ENCODE assay signal across 9 mouse cellular contexts in the genomic region with DNA sequence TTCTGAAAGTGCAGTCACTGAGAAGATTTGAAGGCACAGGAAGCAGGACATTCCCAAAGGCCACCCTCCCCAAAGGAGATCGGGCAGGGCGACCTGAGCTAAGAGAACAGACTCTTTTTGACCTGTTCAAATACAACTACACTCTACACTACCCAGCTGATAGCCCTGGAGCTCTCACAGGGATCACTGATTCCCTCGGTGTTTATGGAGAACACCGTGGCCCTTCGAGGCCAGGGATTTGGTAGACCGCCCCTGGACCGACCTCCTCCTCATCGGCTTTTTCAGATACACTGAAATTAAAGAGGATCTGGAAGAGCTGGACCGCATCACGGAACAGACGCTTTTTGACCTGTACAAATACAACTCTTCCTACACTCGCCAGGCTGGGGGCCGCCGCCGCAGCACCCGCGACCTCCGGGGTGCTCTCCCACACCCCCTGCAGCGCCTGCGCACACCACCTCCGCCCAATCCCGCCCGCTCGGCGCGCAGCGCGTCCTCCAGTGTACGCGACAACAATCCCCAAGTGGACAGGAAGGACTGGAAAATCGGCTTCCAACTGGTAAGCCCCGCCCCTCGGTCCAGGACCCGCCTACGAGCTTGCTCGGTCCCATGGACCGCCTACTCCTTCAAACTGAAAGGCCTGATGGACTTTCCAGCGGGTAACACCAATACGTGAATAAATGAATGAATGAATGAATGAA. TPM values are rescaled to one million over a fixed set of nuclear protein-coding genes. Genes with fewer than 3 reads are reported as not detected.
A peak's percentile ranks its signal among the peaks of the same experiment; 100 is the strongest.
DNase-seq lines count a peak whose midpoint lies in the region; ATAC-seq and TF ChIP-seq lines count a peak whose summit lies in the region.
"Had no signal": no experiment of that assay in that cellular context is flagged by ENCODE, and none has a peak within 500 bp of the region (broad histone marks: within the 10 kb centered on the region; RNA-seq: fewer than 3 reads in every experiment).

No protein-coding gene starts in this region.

- no peak overlapping the region for H3K27ac ChIP-seq in bone marrow, adult 2 months (ENCODE audit: control insufficient read depth, insufficient read depth, low read depth, low read length, poor library complexity)
- peak overlapping the region; percentile 17; the same call in 1 of the 2 replicates for H3K27ac ChIP-seq in embryonic facial prominence, embryonic 14.5 days (replicated peaks; ENCODE audit: low read depth, low read length)
- peak overlapping the region; percentile 87 for H3K27ac ChIP-seq in heart, embryonic 10.5 days
- no peak overlapping the region for H3K27ac ChIP-seq in kidney, embryonic 14.5 days (ENCODE audit: low read depth, low read length)
- peak overlapping the region; percentile 61 for H3K27ac ChIP-seq in limb, embryonic 15.5 days
- H3K27ac ChIP-seq in midbrain, embryonic 15.5 days, result no peak overlapping the region
- H3K27ac ChIP-seq in stomach, embryonic 14.5 days (ENCODE audit: low read length), result no peak overlapping the region

- peak; percentile 90 for DNase-seq in 3134 (ENCODE audit: extremely low read depth, insufficient read length, low spot score)
- DNase-seq in embryonic facial prominence, embryonic 14.5 days (ENCODE audit: low spot score), result peak; percentile 95
- DNase-seq in heart, embryonic 10.5 days (ENCODE audit: low spot score), result peak; percentile 93

- H3K4me2 ChIP-seq in embryonic facial prominence, embryonic 14.5 days (ENCODE audit: low read depth, low read length), result peak overlapping the region; percentile 77
- H3K4me2 ChIP-seq in kidney, embryonic 14.5 days (replicated peaks; ENCODE audit: low read depth, low read length), result peak overlapping the region; percentile 83
- peak overlapping the region; percentile 86 for H3K4me2 ChIP-seq in limb, embryonic 15.5 days
- peak overlapping the region; percentile 91 for H3K4me2 ChIP-seq in midbrain, embryonic 15.5 days
- H3K4me2 ChIP-seq in stomach, embryonic 14.5 days (replicated peaks; ENCODE audit: low read depth, low read length), result peak overlapping the region; percentile 64

- H3K9me3 ChIP-seq in embryonic facial prominence, embryonic 14.5 days (ENCODE audit: control insufficient read depth, low read length), result no peaks in the 10 kb centered on the region
- no peaks in the 10 kb centered on the region for H3K9me3 ChIP-seq in heart, embryonic 10.5 days
- H3K9me3 ChIP-seq in kidney, embryonic 14.5 days (ENCODE audit: control insufficient read depth, low read length), result no peaks in the 10 kb centered on the region
- H3K9me3 ChIP-seq in limb, embryonic 15.5 days, result no peaks in the 10 kb centered on the region
- no peaks in the 10 kb centered on the region for H3K9me3 ChIP-seq in midbrain, embryonic 15.5 days
- no peaks in the 10 kb centered on the region for H3K9me3 ChIP-seq in stomach, embryonic 14.5 days (ENCODE audit: control insufficient read depth, low read depth, low read length)

- WGBS in bone marrow, adult 2 months, result 3% methylated on average over 39 of the region's 39 CpGs
- under 1% methylated on average over 39 of the region's 39 CpGs for WGBS in embryonic facial prominence, embryonic 14.5 days
- under 1% methylated on average over 39 of the region's 39 CpGs for WGBS in heart, embryonic 10.5 days
- WGBS in kidney, embryonic 14.5 days, result under 1% methylated on average over 39 of the region's 39 CpGs
- under 1% methylated on average over 39 of the region's 39 CpGs for WGBS in limb, embryonic 15.5 days
- WGBS in midbrain, embryonic 15.5 days, result 1% methylated on average over 39 of the region's 39 CpGs
- WGBS in stomach, embryonic 14.5 days, result 2% methylated on average over 39 of the region's 39 CpGs

- no peaks in the 10 kb centered on the region for H3K36me3 ChIP-seq in embryonic facial prominence, embryonic 14.5 days (ENCODE audit: control insufficient read depth, insufficient read depth, low read length)
- no peaks in the 10 kb centered on the region for H3K36me3 ChIP-seq in heart, embryonic 10.5 days
- no peaks in the 10 kb centered on the region for H3K36me3 ChIP-seq in kidney, embryonic 14.5 days (ENCODE audit: control insufficient read depth, insufficient read depth, low read length)
- H3K36me3 ChIP-seq in limb, embryonic 15.5 days, result no peaks in the 10 kb centered on the region
- no peaks in the 10 kb centered on the region for H3K36me3 ChIP-seq in midbrain, embryonic 15.5 days (replicated peaks)
- no peaks in the 10 kb centered on the region for H3K36me3 ChIP-seq in stomach, embryonic 14.5 days (ENCODE audit: control insufficient read depth, insufficient read depth, low read length)
- H3K36me3 ChIP-seq: G1E had no signal

- no peaks in the 10 kb centered on the region for H3K27me3 ChIP-seq in embryonic facial prominence, embryonic 14.5 days (replicated peaks; ENCODE audit: control insufficient read depth, insufficient read depth, low read length)
- peaks cover 7% of the 10 kb centered on the region for H3K27me3 ChIP-seq in heart, embryonic 10.5 days (ENCODE audit: insufficient read depth, poor library complexity, severe bottlenecking)
- no peaks in the 10 kb centered on the region for H3K27me3 ChIP-seq in kidney, embryonic 14.5 days (ENCODE audit: control insufficient read depth, insufficient read depth, low read length)
- no peaks in the 10 kb centered on the region for H3K27me3 ChIP-seq in limb, embryonic 15.5 days
- no peaks in the 10 kb centered on the region for H3K27me3 ChIP-seq in midbrain, embryonic 15.5 days (replicated peaks)
- H3K27me3 ChIP-seq in stomach, embryonic 14.5 days (ENCODE audit: control insufficient read depth, insufficient read depth, low read length), result no peaks in the 10 kb centered on the region

- H3K4me3 ChIP-seq in bone marrow, adult 2 months (replicated peaks; ENCODE audit: control insufficient read depth, low read depth, low read length), result peak overlapping the region; percentile 23
- H3K4me3 ChIP-seq in embryonic facial prominence, embryonic 14.5 days (ENCODE audit: low read depth, low read length), result peak overlapping the region; percentile 49
- H3K4me3 ChIP-seq in heart, embryonic 10.5 days, result peak overlapping the region; percentile 67
- H3K4me3 ChIP-seq in kidney, embryonic 14.5 days (ENCODE audit: low read length), result peak overlapping the region; percentile 51
- peak overlapping the region; percentile 55 for H3K4me3 ChIP-seq in limb, embryonic 15.5 days
- H3K4me3 ChIP-seq in midbrain, embryonic 15.5 days, result peak overlapping the region; percentile 54
- H3K4me3 ChIP-seq in stomach, embryonic 14.5 days (ENCODE audit: low read depth, low read length), result peak overlapping the region; percentile 39

- peak; percentile 58; the same call in 1 of the 2 replicates for TF ChIP-seq POLR2A in bone marrow, adult 2 months (IDR thresholded peaks at IDR 0.05; ENCODE audit: borderline replicate concordance, control insufficient read depth, low read depth, low read length)

- peak; percentile 93 for ATAC-seq in embryonic facial prominence, embryonic 14.5 days (ENCODE audit: low read depth)
- ATAC-seq in kidney, embryonic 14.5 days (ENCODE audit: low FRiP score, low TSS enrichment), result peak; percentile 92
- ATAC-seq in limb, embryonic 15.5 days (ENCODE audit: insufficient number of reproducible peaks, low FRiP score, low TSS enrichment, low read depth), result peak; percentile 84
- peak; percentile 91 for ATAC-seq in midbrain, embryonic 15.5 days (replicated peaks)
- peak; percentile 92 for ATAC-seq in stomach, embryonic 14.5 days (ENCODE audit: insufficient number of reproducible peaks, insufficient read depth, low FRiP score, low read depth)

- peak overlapping the region; percentile 63 for H3K9ac ChIP-seq in embryonic facial prominence, embryonic 14.5 days (ENCODE audit: low read depth, low read length)
- H3K9ac ChIP-seq in kidney, embryonic 14.5 days (ENCODE audit: low read depth, low read length), result peak overlapping the region; percentile 66
- H3K9ac ChIP-seq in limb, embryonic 15.5 days, result peak overlapping the region; percentile 67
- H3K9ac ChIP-seq in midbrain, embryonic 15.5 days, result peak overlapping the region; percentile 47
- H3K9ac ChIP-seq in stomach, embryonic 14.5 days (replicated peaks; ENCODE audit: low read depth, low read length), result peak overlapping the region; percentile 28

- peaks cover 2% of the 10 kb centered on the region; the same call in 1 of the 2 replicates for H3K4me1 ChIP-seq in bone marrow, adult 2 months (ENCODE audit: control insufficient read depth, insufficient read depth, low read length)
- H3K4me1 ChIP-seq in embryonic facial prominence, embryonic 14.5 days (ENCODE audit: control insufficient read depth, insufficient read depth, low read length), result peaks cover 16% of the 10 kb centered on the region
- peaks cover 20% of the 10 kb centered on the region for H3K4me1 ChIP-seq in heart, embryonic 10.5 days
- H3K4me1 ChIP-seq in kidney, embryonic 14.5 days (ENCODE audit: control insufficient read depth, insufficient read depth, low read length), result peaks cover 5% of the 10 kb centered on the region; the same call in 1 of the 2 replicates
- H3K4me1 ChIP-seq in limb, embryonic 15.5 days, result peaks cover 11% of the 10 kb centered on the region
- H3K4me1 ChIP-seq in midbrain, embryonic 15.5 days, result peaks cover 8% of the 10 kb centered on the region; the same call in 1 of the 2 replicates
- H3K4me1 ChIP-seq in stomach, embryonic 14.5 days (ENCODE audit: control insufficient read depth, insufficient read depth, low read length), result peaks cover 6% of the 10 kb centered on the region; the same call in 1 of the 2 replicates

- TF ChIP-seq CTCF in bone marrow, adult 2 months (IDR thresholded peaks at IDR 0.05; ENCODE audit: control insufficient read depth, insufficient read depth, low read length), result no peak

RNA-seq across cellular contexts. Expression of a gene that starts 10.3 kb away (rescaled TPM):
- polyA plus RNA-seq in bone marrow, adult 2 months (2011; ENCODE audit: insufficient read depth, insufficient read length, low replicate concordance, missing spikeins), result 1.7 and 5.6 TPM in 2 replicates
- 1.5 and 3.2 TPM in 2 replicates for polyA plus RNA-seq in embryonic facial prominence, embryonic 14.5 days (2014; fragmentation: Nextera tagmentation; extraction: Ambion mirVana)
- 0.65 and 0.98 TPM in 2 replicates for polyA plus RNA-seq in heart, embryonic 10.5 days (2016; fragmentation: Nextera tagmentation; extraction: Ambion mirVana)
- 2.5 and 3.3 TPM in 2 replicates for polyA plus RNA-seq in kidney, embryonic 14.5 days (2014; fragmentation: Nextera tagmentation; extraction: Ambion mirVana)
- 5.2 and 5.3 TPM in 2 replicates for polyA plus RNA-seq in limb, embryonic 15.5 days (2015; fragmentation: Nextera tagmentation; extraction: Ambion mirVana)
- polyA plus RNA-seq in midbrain, embryonic 15.5 days (2015; fragmentation: Nextera tagmentation; extraction: Ambion mirVana), result 0.70 and 0.72 TPM in 2 replicates
- polyA plus RNA-seq in stomach, embryonic 14.5 days (2014; fragmentation: Nextera tagmentation; extraction: Ambion mirVana), result 1.3 and 2.6 TPM in 2 replicates
- polyA plus RNA-seq: G1E had no signal

RNA-seq across cellular contexts. Expression of a gene that starts 17.1 kb away (rescaled TPM):
- polyA plus RNA-seq in bone marrow, adult 2 months (2011; ENCODE audit: insufficient read depth, insufficient read length, low replicate concordance, missing spikeins), result 12.4 and 23.2 TPM in 2 replicates
- 46.4 and 49.0 TPM in 2 replicates for polyA plus RNA-seq in embryonic facial prominence, embryonic 14.5 days (2014; fragmentation: Nextera tagmentation; extraction: Ambion mirVana)
- polyA plus RNA-seq in heart, embryonic 10.5 days (2016; fragmentation: Nextera tagmentation; extraction: Ambion mirVana), result 37.8 and 40.4 TPM in 2 replicates
- 54.0 and 54.3 TPM in 2 replicates for polyA plus RNA-seq in kidney, embryonic 14.5 days (2014; fragmentation: Nextera tagmentation; extraction: Ambion mirVana)
- polyA plus RNA-seq in limb, embryonic 15.5 days (2015; fragmentation: Nextera tagmentation; extraction: Ambion mirVana), result 47.0 and 50.5 TPM in 2 replicates
- polyA plus RNA-seq in midbrain, embryonic 15.5 days (2015; fragmentation: Nextera tagmentation; extraction: Ambion mirVana), result 14.2 and 16.4 TPM in 2 replicates
- 55.1 and 62.6 TPM in 2 replicates for polyA plus RNA-seq in stomach, embryonic 14.5 days (2014; fragmentation: Nextera tagmentation; extraction: Ambion mirVana)
- polyA plus RNA-seq: G1E had no signal

RNA-seq across cellular contexts. Expression of a gene that starts 18.4 kb away (rescaled TPM):
- 18.4 and 63.5 TPM in 2 replicates for polyA plus RNA-seq in bone marrow, adult 2 months (2011; ENCODE audit: insufficient read depth, insufficient read length, low replicate concordance, missing spikeins)
- 81.8 and 82.6 TPM in 2 replicates for polyA plus RNA-seq in embryonic facial prominence, embryonic 14.5 days (2014; fragmentation: Nextera tagmentation; extraction: Ambion mirVana)
- polyA plus RNA-seq in heart, embryonic 10.5 days (2016; fragmentation: Nextera tagmentation; extraction: Ambion mirVana), result 33.6 and 35.3 TPM in 2 replicates
- polyA plus RNA-seq in kidney, embryonic 14.5 days (2014; fragmentation: Nextera tagmentation; extraction: Ambion mirVana), result 67.1 and 69.3 TPM in 2 replicates
- 95.6 and 98.8 TPM in 2 replicates for polyA plus RNA-seq in limb, embryonic 15.5 days (2015; fragmentation: Nextera tagmentation; extraction: Ambion mirVana)
- 11.6 and 14.6 TPM in 2 replicates for polyA plus RNA-seq in midbrain, embryonic 15.5 days (2015; fragmentation: Nextera tagmentation; extraction: Ambion mirVana)
- 64.2 and 69.9 TPM in 2 replicates for polyA plus RNA-seq in stomach, embryonic 14.5 days (2014; fragmentation: Nextera tagmentation; extraction: Ambion mirVana)

RNA-seq across cellular contexts. Expression of a gene that starts 44.9 kb away (rescaled TPM):
- not detected in 2 replicates for polyA plus RNA-seq in bone marrow, adult 2 months (2011; ENCODE audit: insufficient read depth, insufficient read length, low replicate concordance, missing spikeins)
- 0.22 and 0.45 TPM in 2 replicates for polyA plus RNA-seq in embryonic facial prominence, embryonic 14.5 days (2014; fragmentation: Nextera tagmentation; extraction: Ambion mirVana)
- 0.09 TPM in 1 of 2 replicates, not detected in the other for polyA plus RNA-seq in heart, embryonic 10.5 days (2016; fragmentation: Nextera tagmentation; extraction: Ambion mirVana)
- polyA plus RNA-seq in kidney, embryonic 14.5 days (2014; fragmentation: Nextera tagmentation; extraction: Ambion mirVana), result 0.29 TPM in 1 of 2 replicates, not detected in the other
- polyA plus RNA-seq in limb, embryonic 15.5 days (2015; fragmentation: Nextera tagmentation; extraction: Ambion mirVana), result 0.34 TPM in 1 of 2 replicates, not detected in the other
- not detected in 2 replicates for polyA plus RNA-seq in midbrain, embryonic 15.5 days (2015; fragmentation: Nextera tagmentation; extraction: Ambion mirVana)
- polyA plus RNA-seq in stomach, embryonic 14.5 days (2014; fragmentation: Nextera tagmentation; extraction: Ambion mirVana), result 0.17 TPM in 1 of 2 replicates, not detected in the other
- polyA plus RNA-seq: G1E had no signal

RNA-seq across cellular contexts. Expression of a gene that starts 49.8 kb away (rescaled TPM):
- 0.45 TPM in 1 of 2 replicates, not detected in the other for polyA plus RNA-seq in bone marrow, adult 2 months (2011; ENCODE audit: insufficient read depth, insufficient read length, low replicate concordance, missing spikeins)
- polyA plus RNA-seq in embryonic facial prominence, embryonic 14.5 days (2014; fragmentation: Nextera tagmentation; extraction: Ambion mirVana), result 1.0 and 1.4 TPM in 2 replicates
- 0.20 TPM in 1 of 2 replicates, not detected in the other for polyA plus RNA-seq in heart, embryonic 10.5 days (2016; fragmentation: Nextera tagmentation; extraction: Ambion mirVana)
- polyA plus RNA-seq in kidney, embryonic 14.5 days (2014; fragmentation: Nextera tagmentation; extraction: Ambion mirVana), result 3.8 and 6.1 TPM in 2 replicates
- polyA plus RNA-seq in limb, embryonic 15.5 days (2015; fragmentation: Nextera tagmentation; extraction: Ambion mirVana), result 4.2 and 4.5 TPM in 2 replicates
- 0.23 and 0.32 TPM in 2 replicates for polyA plus RNA-seq in midbrain, embryonic 15.5 days (2015; fragmentation: Nextera tagmentation; extraction: Ambion mirVana)
- polyA plus RNA-seq in stomach, embryonic 14.5 days (2014; fragmentation: Nextera tagmentation; extraction: Ambion mirVana), result 1.7 and 2.1 TPM in 2 replicates
- polyA plus RNA-seq: G1E had no signal

Comparison
In these comparisons a context has a peak if more than half of its experiments do, and no peak if none do; other contexts are left out.
1. H3K27ac ChIP-seq: peak in embryonic facial prominence, embryonic 14.5 days (single experiment), heart, embryonic 10.5 days (single experiment) and limb, embryonic 15.5 days (single experiment); none in bone marrow, adult 2 months (single experiment), kidney, embryonic 14.5 days (single experiment), midbrain, embryonic 15.5 days (single experiment) and stomach, embryonic 14.5 days (single experiment).
2. Peak in every context shown above with its lines, with median percentiles within 50 percentile points of each other: DNase-seq, H3K4me3 ChIP-seq, ATAC-seq, H3K4me2 ChIP-seq and H3K9ac ChIP-seq.